Mouse (Mus musculus) C3H10T1/2 (cell line): ENCODE measurements around the gene Tedc1. TPM values are rescaled to one million over a fixed set of nuclear protein-coding genes. Genes with fewer than 3 reads are reported as not detected.

Source experiments
- polyA plus RNA-seq, 2 experiments: library from polyadenylated mRNA; unstranded; fragments of >200 nt; fragmentation: generic; extraction: Trizol; gene quantifications; one replicate each; pipeline ENCODE4 v1.2.1; 2012; ENCODE audit warnings: missing spikeins in 2 of 2

The Tedc1 gene
- 10 to 100 TPM; 10.6 to 10.8 TPM for polyA plus RNA-seq

DNA sequence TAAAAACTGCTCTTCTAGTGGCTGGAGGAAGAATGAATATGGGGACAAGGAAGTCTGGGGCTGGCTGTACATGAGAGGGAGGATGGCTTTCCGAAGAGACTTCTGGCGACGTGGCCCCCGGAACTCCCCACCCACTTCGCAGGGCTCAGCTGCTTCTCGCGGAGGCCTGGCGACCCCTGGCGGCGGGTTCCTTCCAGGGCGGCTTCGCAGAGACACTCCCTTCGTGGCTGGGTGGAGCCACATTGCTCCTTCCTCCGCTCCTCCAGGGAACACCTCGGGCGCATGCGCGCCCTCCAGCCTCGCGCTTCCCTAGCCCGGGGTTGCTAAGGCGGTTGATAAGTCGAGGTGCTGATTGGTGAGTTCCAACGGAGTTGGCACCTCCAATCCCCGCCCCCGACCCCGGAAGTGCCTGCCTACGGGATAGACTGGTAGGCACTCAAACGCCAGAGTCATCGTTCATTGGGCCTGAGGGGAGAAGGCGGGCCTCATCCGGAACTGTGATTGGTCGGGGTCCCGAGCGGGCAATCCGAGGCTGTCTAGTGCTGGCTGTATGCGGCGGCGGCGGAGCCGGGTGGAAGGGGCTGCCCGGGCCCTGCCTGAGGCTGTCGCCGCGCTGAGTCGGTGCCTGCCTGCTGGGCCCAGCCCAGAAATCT, at the start of gene Tedc1:
Gene Tedc1 (plus strand): TSS at position 535 of the 653 bp plus-strand sequence.

GRCm38 (mm10) chr12:113139908-113140615, 16.2 kb upstream of the Tedc1 start, which contains the start of gene Crip2:
TSS of gene Crip2 (plus strand) at chr12:113140236.

DNA sequence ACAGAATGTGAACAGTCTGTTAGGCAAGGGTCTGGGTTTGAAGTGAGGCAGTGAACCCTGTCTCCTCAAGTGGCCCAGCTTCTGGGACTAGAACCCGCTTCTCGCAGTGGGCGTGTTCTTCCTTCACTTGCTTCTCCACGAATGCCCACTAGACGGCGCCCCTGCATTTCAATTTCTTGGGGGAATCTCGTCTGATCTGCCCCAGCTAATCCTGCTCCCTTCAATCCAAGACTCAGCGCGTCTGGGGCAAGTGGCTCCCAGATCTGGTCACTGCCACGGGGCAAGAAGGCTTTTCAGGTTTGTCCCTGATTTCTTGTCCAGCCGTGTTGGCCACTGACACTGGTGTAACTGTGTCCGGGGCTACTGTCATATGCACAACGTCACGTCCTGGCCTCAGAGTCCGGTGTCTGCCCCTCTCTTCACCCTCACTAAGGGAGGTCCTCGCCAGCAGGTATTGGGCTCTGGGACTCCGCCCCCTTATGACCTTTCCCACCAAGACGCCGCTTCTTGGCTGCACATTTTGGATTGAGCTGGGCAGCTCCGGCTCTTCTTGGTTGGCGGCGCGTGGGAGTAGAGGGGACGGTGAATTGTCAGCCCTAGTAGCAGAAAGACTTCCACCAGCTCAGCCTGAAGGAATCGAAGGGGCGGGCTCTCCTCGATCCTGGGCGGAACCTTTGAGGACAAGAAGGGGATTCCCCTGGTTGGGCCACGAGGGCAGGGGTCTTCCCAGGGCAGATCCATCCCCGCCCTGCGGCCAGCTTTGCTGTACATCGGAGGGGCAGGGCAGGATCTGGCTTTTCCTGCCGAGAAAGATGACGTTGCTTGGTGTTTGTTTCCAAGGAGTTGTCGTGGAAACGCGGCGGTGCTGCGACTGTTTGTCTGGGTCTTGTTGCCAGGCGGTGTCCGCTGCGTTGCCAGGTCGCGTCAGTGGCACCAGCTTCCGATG, 9.8 kb upstream of the Tedc1 start, which contains the start of gene Crip1:
Gene Crip1 (plus strand): TSS at position 205 of the 946 bp plus-strand sequence.

DNA sequence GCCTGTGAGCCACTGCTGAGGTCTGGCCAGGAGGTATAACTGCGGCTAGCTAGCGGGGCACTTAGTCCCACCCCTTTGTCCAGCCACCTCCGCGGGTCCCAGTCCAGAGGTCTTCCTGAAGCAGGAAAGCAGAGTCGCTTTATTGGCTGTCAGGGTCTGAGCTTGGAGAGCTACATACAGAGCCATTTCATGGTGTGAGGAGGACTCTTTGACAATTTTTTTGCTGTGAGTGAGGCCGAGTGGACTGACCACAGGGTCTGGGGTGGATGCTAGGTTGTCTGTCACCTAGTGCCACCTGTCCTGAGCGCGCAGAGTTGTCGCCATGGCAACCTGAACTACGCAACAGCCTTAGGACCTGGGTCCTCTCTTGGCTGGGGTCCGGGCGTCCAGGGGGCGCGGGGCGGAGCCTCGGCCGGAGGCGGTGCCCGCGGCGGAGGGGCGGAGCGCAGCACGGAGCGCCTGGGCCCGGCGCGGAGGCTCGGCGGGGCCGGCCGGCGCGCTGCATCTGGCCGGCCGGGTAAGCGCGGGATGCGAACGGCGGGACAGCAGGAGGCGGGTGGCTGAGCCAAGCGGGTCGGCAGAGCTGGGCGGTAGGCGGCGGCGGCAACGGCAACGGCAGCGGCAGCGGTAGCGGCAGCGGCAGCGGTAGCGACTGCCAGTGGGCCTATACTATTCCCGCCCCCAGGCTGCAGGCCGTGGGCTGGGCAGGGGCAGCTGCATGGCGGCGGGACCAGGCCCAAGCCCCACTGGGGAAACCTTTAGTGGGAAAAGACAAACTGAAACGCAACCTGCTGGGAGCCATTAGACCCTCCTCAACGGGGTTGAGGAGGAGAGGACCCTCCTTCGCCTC, 29.4 kb downstream of the Tedc1 start, which contains the start of gene Tmem121:
Gene Tmem121 (plus strand): TSS at position 489 of the 850 bp plus-strand sequence.

Other genes with a start within 250 kb of the Tedc1 start
- 10 to 100 TPM in 1 of 2 experiments, 1 to 10 TPM in 1; 5.8 to 10.6 TPM for gene Jag2, start 226.6 kb upstream of the Tedc1 start, polyA plus RNA-seq
- gene Nudt14, start 214.3 kb upstream of the Tedc1 start, polyA plus RNA-seq, result 10 to 100 TPM; 19.1 to 31.0 TPM
- 10 to 100 TPM; 15.2 to 19.6 TPM for gene Btbd6, start 179.9 kb upstream of the Tedc1 start, polyA plus RNA-seq
- 10 to 100 TPM; 10.6 to 27.4 TPM for gene Brf1, start 155.7 kb upstream of the Tedc1 start, polyA plus RNA-seq
- gene Pacs2, start 141.9 kb upstream of the Tedc1 start, polyA plus RNA-seq, result 10 to 100 TPM in 1 of 2 experiments, 1 to 10 TPM in 1; 10.0 to 24.7 TPM
- under 1 TPM; 0.04 to 0.11 TPM for gene Tex22, start 81.9 kb upstream of the Tedc1 start, polyA plus RNA-seq
- gene Mta1, start 58.1 kb upstream of the Tedc1 start, polyA plus RNA-seq, result 10 to 100 TPM; 45.1 to 93.4 TPM
- gene Crip2, start 16.2 kb upstream of the Tedc1 start, polyA plus RNA-seq, result 100 to 1,000 TPM; 109 to 124 TPM
- gene Crip1, start 10.1 kb upstream of the Tedc1 start, polyA plus RNA-seq, result under 1 TPM; 0.02 to 0.45 TPM
- gene Tmem121, start 29.5 kb downstream of the Tedc1 start, polyA plus RNA-seq, result 10 to 100 TPM; 16.1 to 16.3 TPM